Mouse (Mus musculus): Measurements from ENCODE around the gene Fgfr2. TPM values are rescaled to one million over a fixed set of nuclear protein-coding genes. Genes with fewer than 3 reads are reported as not detected.

Fgfr2 gene
- polyA plus RNA-seq, 1 experiment from 2014 or later = 123 TPM

GRCm38 (mm10) chr7:132179049-132179448 lies 944.1 kb downstream of the Fgfr2 start:
- Histone ChIP-seq H3K36me3 (no peaks in the 10 kb centered on the region), H3K4me1 (peaks cover 4% of the 10 kb centered on the region), H3K4me2 (replicated peaks) (no peak overlapping the region), H3K4me3 (no peak overlapping the region), H3K9me3 (peaks cover 7% of the 10 kb centered on the region; the same call in 1 of the 2 replicates), H3K9ac (no peak overlapping the region), H3K27me3 (no peaks in the 10 kb centered on the region), H3K27ac (no peak overlapping the region)
- no peak for ATAC-seq (ENCODE audit: low FRiP score, low read depth)
- WGBS = 68% methylated on average over 1 of the region's 1 CpGs

GRCm38 (mm10) chr7:132174787-132175186 lies 948.4 kb downstream of the Fgfr2 start:
- Histone ChIP-seq H3K9ac (no peak overlapping the region), H3K4me1 (peaks cover 9% of the 10 kb centered on the region), H3K9me3 (peaks cover 7% of the 10 kb centered on the region; the same call in 1 of the 2 replicates), H3K36me3 (no peaks in the 10 kb centered on the region), H3K4me3 (no peak overlapping the region), H3K27me3 (no peaks in the 10 kb centered on the region), H3K4me2 (replicated peaks) (no peak overlapping the region), H3K27ac (no peak overlapping the region)
- WGBS = 73% methylated on average over 5 of the region's 5 CpGs
- ATAC-seq (ENCODE audit: low FRiP score, low read depth) = no peak

GRCm38 (mm10) chr7:132174296-132174695 lies 948.9 kb downstream of the Fgfr2 start:
- no peak overlapping the region for H3K4me2 ChIP-seq (replicated peaks)
- H3K36me3 ChIP-seq = no peaks in the 10 kb centered on the region
- no peak overlapping the region for H3K27ac ChIP-seq
- H3K27me3 ChIP-seq = no peaks in the 10 kb centered on the region
- no peak overlapping the region for H3K4me3 ChIP-seq
- ATAC-seq (ENCODE audit: low FRiP score, low read depth) = no peak
- WGBS = 77% methylated on average over 2 of the region's 2 CpGs
- H3K9ac ChIP-seq = no peak overlapping the region
- peaks cover 7% of the 10 kb centered on the region; the same call in 1 of the 2 replicates for H3K9me3 ChIP-seq
- H3K4me1 ChIP-seq = peaks cover 13% of the 10 kb centered on the region

GRCm38 (mm10) chr7:132172220-132172619 lies 950.9 kb downstream of the Fgfr2 start:
- 72% methylated on average over 5 of the region's 5 CpGs for WGBS
- Histone ChIP-seq H3K27ac (no peak overlapping the region), H3K27me3 (no peaks in the 10 kb centered on the region), H3K9ac (no peak overlapping the region), H3K4me2 (replicated peaks) (no peak overlapping the region), H3K9me3 (peaks cover 7% of the 10 kb centered on the region; the same call in 1 of the 2 replicates), H3K4me1 (peaks cover 20% of the 10 kb centered on the region), H3K4me3 (no peak overlapping the region), H3K36me3 (no peaks in the 10 kb centered on the region)
- no peak for ATAC-seq (ENCODE audit: low FRiP score, low read depth)

- no peaks in the 10 kb centered on the region for H3K36me3 ChIP-seq
- H3K4me3 ChIP-seq = no peak overlapping the region
- no peak overlapping the region for H3K9ac ChIP-seq
- ATAC-seq (ENCODE audit: low FRiP score, low read depth) = no peak
- 81% methylated on average over 5 of the region's 5 CpGs for WGBS
- H3K9me3 ChIP-seq = peaks cover 7% of the 10 kb centered on the region; the same call in 1 of the 2 replicates
- H3K4me1 ChIP-seq = peaks cover 21% of the 10 kb centered on the region
- no peak overlapping the region for H3K4me2 ChIP-seq (replicated peaks)
- no peak overlapping the region for H3K27ac ChIP-seq
- H3K27me3 ChIP-seq = no peaks in the 10 kb centered on the region
These were observed 951.4 kb downstream of the Fgfr2 start for GRCm38 (mm10) chr7:132171716-132172115.

- Histone ChIP-seq H3K4me3 (no peak overlapping the region), H3K4me1 (peaks cover 29% of the 10 kb centered on the region), H3K9ac (no peak overlapping the region), H3K4me2 (replicated peaks) (no peak overlapping the region; the same call in 1 of the 2 replicates), H3K9me3 (peaks cover 7% of the 10 kb centered on the region; the same call in 1 of the 2 replicates), H3K27me3 (no peaks in the 10 kb centered on the region), H3K27ac (no peak overlapping the region), H3K36me3 (no peaks in the 10 kb centered on the region)
- 35% methylated on average over 7 of the region's 7 CpGs for WGBS
- ATAC-seq (ENCODE audit: low FRiP score, low read depth) = peak; percentile 49; the same call in 1 of the 2 replicates
These were observed 953.6 kb downstream of the Fgfr2 start for GRCm38 (mm10) chr7:132169419-132170169.

GRCm38 (mm10) chr7:132167239-132167638 lies 955.9 kb downstream of the Fgfr2 start:
- WGBS = 73% methylated on average over 4 of the region's 4 CpGs
- H3K36me3 ChIP-seq = no peaks in the 10 kb centered on the region
- H3K27me3 ChIP-seq = no peaks in the 10 kb centered on the region
- ATAC-seq (ENCODE audit: low FRiP score, low read depth) = no peak
- H3K4me3 ChIP-seq = no peak overlapping the region
- H3K27ac ChIP-seq = no peak overlapping the region
- H3K9ac ChIP-seq = no peak overlapping the region
- peaks cover 7% of the 10 kb centered on the region; the same call in 1 of the 2 replicates for H3K9me3 ChIP-seq
- peaks cover 29% of the 10 kb centered on the region for H3K4me1 ChIP-seq
- H3K4me2 ChIP-seq (replicated peaks) = no peak overlapping the region

GRCm38 (mm10) chr7:132162254-132162653 lies 960.9 kb downstream of the Fgfr2 start:
- Histone ChIP-seq H3K27ac (no peak overlapping the region), H3K27me3 (no peaks in the 10 kb centered on the region), H3K9me3 (no peaks in the 10 kb centered on the region), H3K4me3 (no peak overlapping the region), H3K36me3 (no peaks in the 10 kb centered on the region), H3K4me2 (replicated peaks) (no peak overlapping the region), H3K9ac (no peak overlapping the region), H3K4me1 (peaks cover 8% of the 10 kb centered on the region; the same call in 1 of the 2 replicates)
- 83% methylated on average over 3 of the region's 3 CpGs for WGBS
- ATAC-seq (ENCODE audit: low FRiP score, low read depth) = no peak

GRCm38 (mm10) chr7:132158321-132159025 lies 964.7 kb downstream of the Fgfr2 start:
- no peaks in the 10 kb centered on the region for H3K36me3 ChIP-seq
- H3K9me3 ChIP-seq = no peaks in the 10 kb centered on the region
- no peak overlapping the region for H3K9ac ChIP-seq
- no peak for ATAC-seq (ENCODE audit: low FRiP score, low read depth)
- H3K4me2 ChIP-seq (replicated peaks) = no peak overlapping the region
- H3K4me1 ChIP-seq = peaks cover 16% of the 10 kb centered on the region
- peaks cover 36% of the 10 kb centered on the region for H3K27me3 ChIP-seq
- 81% methylated on average over 9 of the region's 9 CpGs for WGBS
- no peak overlapping the region for H3K27ac ChIP-seq
- no peak overlapping the region for H3K4me3 ChIP-seq

- peak; percentile 40; the same call in 1 of the 2 replicates for ATAC-seq (ENCODE audit: low FRiP score, low read depth)
- no peaks in the 10 kb centered on the region for H3K36me3 ChIP-seq
These were observed 968.7 kb downstream of the Fgfr2 start, which contains the start of gene Cpxm2 for GRCm38 (mm10) chr7:132154368-132154961. Cpxm2 (minus strand) TSS chr7:132154739.

GRCm38 (mm10) chr7:132153725-132154147 lies 969.4 kb downstream of the Fgfr2 start:
- peak overlapping the region; percentile 85 for H3K4me2 ChIP-seq (replicated peaks)
- no peaks in the 10 kb centered on the region for H3K36me3 ChIP-seq
- H3K4me3 ChIP-seq = peak overlapping the region; percentile 53
- H3K4me1 ChIP-seq = peaks cover 16% of the 10 kb centered on the region
- ATAC-seq (ENCODE audit: low FRiP score, low read depth) = no peak
- no peaks in the 10 kb centered on the region for H3K9me3 ChIP-seq
- H3K9ac ChIP-seq = peak overlapping the region; percentile 69; the same call in 1 of the 2 replicates
- H3K27ac ChIP-seq = no peak overlapping the region; the same call in 1 of the 2 replicates
- 46% methylated on average over 6 of the region's 6 CpGs for WGBS
- peaks cover 54% of the 10 kb centered on the region for H3K27me3 ChIP-seq

More at GRCm38 (mm10) chr7:132154368-132154961, 968.7 kb downstream of the Fgfr2 start, which contains the start of gene Cpxm2:
- peaks cover 54% of the 10 kb centered on the region for H3K27me3 ChIP-seq
- WGBS = 3% methylated on average over 42 of the region's 43 CpGs
- peak within 1 kb of the TSS; percentile 69 for H3K9ac ChIP-seq
- H3K4me1 ChIP-seq = peaks cover 16% of the 10 kb centered on the region
- H3K27ac ChIP-seq = no peak within 1 kb of the TSS; the same call in 1 of the 2 replicates
- H3K4me3 ChIP-seq = peak within 1 kb of the TSS; percentile 53
- H3K9me3 ChIP-seq = no peaks in the 10 kb centered on the region
- peak within 1 kb of the TSS; percentile 85 for H3K4me2 ChIP-seq (replicated peaks)
